Mouse (Mus musculus): ENCODE results near the gene Cdhr3. TPM values are rescaled to one million over a fixed set of nuclear protein-coding genes. Genes with fewer than 3 reads are reported as not detected.
A peak's percentile ranks its signal among the peaks of the same experiment; 100 is the strongest.

Cdhr3 gene
- polyA plus RNA-seq, 1 experiment from 2014 or later: not detected

- no peak overlapping the region for H3K4me2 ChIP-seq (ENCODE audit: low read depth, low read length)
- H3K9ac ChIP-seq (replicated peaks): no peak overlapping the region
- no peaks in the 10 kb centered on the region for H3K36me3 ChIP-seq (replicated peaks; ENCODE audit: insufficient read depth, low read length)
- TF ChIP-seq CTCF (IDR thresholded peaks at IDR 0.05; ENCODE audit: low read depth): peak; percentile 67
- no peak for TF ChIP-seq EP300 (IDR thresholded peaks at IDR 0.05; ENCODE audit: low read depth)
- no peak overlapping the region for H3K4me3 ChIP-seq (ENCODE audit: low read depth, low read length)
- no peak overlapping the region for H3K27ac ChIP-seq (ENCODE audit: low read depth)
- H3K27me3 ChIP-seq (ENCODE audit: insufficient read depth, low read length): no peaks in the 10 kb centered on the region
- H3K4me1 ChIP-seq (ENCODE audit: insufficient read depth): peaks cover 3% of the 10 kb centered on the region; the same call in 1 of the 2 replicates
- ATAC-seq (peak; percentile 47; the same call in 1 of the 2 replicates), DNase-seq (no peak)
- no peaks in the 10 kb centered on the region for H3K9me3 ChIP-seq (ENCODE audit: low read length)
Measured at GRCm38 (mm10) chr12:33109531-33109930, 16.9 kb upstream of the Cdhr3 start.

GRCm38 (mm10) chr12:33106438-33107167, 13.9 kb upstream of the Cdhr3 start:
- DNase-seq (no peak), ATAC-seq (no peak)
- 79% methylated on average over 10 of the region's 10 CpGs for WGBS (ENCODE audit: insufficient replicate concordance)

GRCm38 (mm10) chr12:33105724-33106123, 13.0 kb upstream of the Cdhr3 start:
- H3K4me2 ChIP-seq (ENCODE audit: low read depth, low read length): no peak overlapping the region
- TF ChIP-seq EP300 (IDR thresholded peaks at IDR 0.05; ENCODE audit: low read depth) (no peak), CTCF (IDR thresholded peaks at IDR 0.05; ENCODE audit: low read depth) (no peak)
- no peak overlapping the region for H3K9ac ChIP-seq (replicated peaks)
- no peak overlapping the region for H3K27ac ChIP-seq (ENCODE audit: low read depth)
- H3K27me3 ChIP-seq (ENCODE audit: insufficient read depth, low read length): no peaks in the 10 kb centered on the region
- peaks cover 3% of the 10 kb centered on the region; the same call in 1 of the 2 replicates for H3K4me1 ChIP-seq (ENCODE audit: insufficient read depth)
- ATAC-seq (no peak), DNase-seq (no peak)
- no peaks in the 10 kb centered on the region for H3K36me3 ChIP-seq (replicated peaks; ENCODE audit: insufficient read depth, low read length)
- H3K4me3 ChIP-seq (ENCODE audit: low read depth, low read length): no peak overlapping the region
- H3K9me3 ChIP-seq (ENCODE audit: low read length): no peaks in the 10 kb centered on the region
- WGBS (ENCODE audit: insufficient replicate concordance): 61% methylated on average over 4 of the region's 4 CpGs

More at GRCm38 (mm10) chr12:33106438-33107167, 13.9 kb upstream of the Cdhr3 start:
- Histone ChIP-seq H3K27me3 (ENCODE audit: insufficient read depth, low read length) (no peaks in the 10 kb centered on the region), H3K4me2 (ENCODE audit: low read depth, low read length) (no peak overlapping the region), H3K9ac (replicated peaks) (no peak overlapping the region), H3K4me1 (ENCODE audit: insufficient read depth) (peaks cover 3% of the 10 kb centered on the region; the same call in 1 of the 2 replicates), H3K27ac (ENCODE audit: low read depth) (no peak overlapping the region), H3K4me3 (ENCODE audit: low read depth, low read length) (no peak overlapping the region), H3K36me3 (replicated peaks; ENCODE audit: insufficient read depth, low read length) (no peaks in the 10 kb centered on the region), H3K9me3 (ENCODE audit: low read length) (no peaks in the 10 kb centered on the region)
- TF ChIP-seq CTCF (IDR thresholded peaks at IDR 0.05; ENCODE audit: low read depth): no peak

- Histone ChIP-seq H3K4me2 (ENCODE audit: low read depth, low read length) (no peak overlapping the region), H3K9ac (replicated peaks) (no peak overlapping the region), H3K9me3 (ENCODE audit: low read length) (no peaks in the 10 kb centered on the region), H3K4me1 (ENCODE audit: insufficient read depth) (no peaks in the 10 kb centered on the region), H3K27me3 (ENCODE audit: insufficient read depth, low read length) (no peaks in the 10 kb centered on the region), H3K36me3 (replicated peaks; ENCODE audit: insufficient read depth, low read length) (no peaks in the 10 kb centered on the region), H3K4me3 (ENCODE audit: low read depth, low read length) (no peak overlapping the region), H3K27ac (ENCODE audit: low read depth) (no peak overlapping the region)
- DNase-seq (no peak), ATAC-seq (no peak)
- WGBS (ENCODE audit: insufficient replicate concordance): 61% methylated on average over 15 of the region's 15 CpGs
- no peak for TF ChIP-seq EP300 (IDR thresholded peaks at IDR 0.05; ENCODE audit: low read depth)
- no peak for TF ChIP-seq CTCF (IDR thresholded peaks at IDR 0.05; ENCODE audit: low read depth)
Measured at GRCm38 (mm10) chr12:33102342-33103115, 9.9 kb upstream of the Cdhr3 start.

GRCm38 (mm10) chr12:33101627-33102026, 9.0 kb upstream of the Cdhr3 start:
- H3K4me2 ChIP-seq (ENCODE audit: low read depth, low read length): no peak overlapping the region
- no peaks in the 10 kb centered on the region for H3K4me1 ChIP-seq (ENCODE audit: insufficient read depth)
- no peak overlapping the region for H3K9ac ChIP-seq (replicated peaks)
- H3K36me3 ChIP-seq (replicated peaks; ENCODE audit: insufficient read depth, low read length): no peaks in the 10 kb centered on the region
- H3K27ac ChIP-seq (ENCODE audit: low read depth): no peak overlapping the region
- no peaks in the 10 kb centered on the region for H3K27me3 ChIP-seq (ENCODE audit: insufficient read depth, low read length)
- no peak overlapping the region for H3K4me3 ChIP-seq (ENCODE audit: low read depth, low read length)
- no peak for DNase-seq
- H3K9me3 ChIP-seq (ENCODE audit: low read length): no peaks in the 10 kb centered on the region
- no peak for TF ChIP-seq CTCF (IDR thresholded peaks at IDR 0.05; ENCODE audit: low read depth)
- 75% methylated on average over 8 of the region's 8 CpGs for WGBS (ENCODE audit: insufficient replicate concordance)
- ATAC-seq: no peak

GRCm38 (mm10) chr12:33096017-33096416, 3.3 kb upstream of the Cdhr3 start:
- TF ChIP-seq CTCF (IDR thresholded peaks at IDR 0.05; ENCODE audit: low read depth): no peak
- TF ChIP-seq EP300 (IDR thresholded peaks at IDR 0.05; ENCODE audit: low read depth): no peak
- H3K36me3 ChIP-seq (replicated peaks; ENCODE audit: insufficient read depth, low read length): no peaks in the 10 kb centered on the region
- no peaks in the 10 kb centered on the region for H3K4me1 ChIP-seq (ENCODE audit: insufficient read depth)
- no peaks in the 10 kb centered on the region for H3K9me3 ChIP-seq (ENCODE audit: low read length)
- H3K4me3 ChIP-seq (ENCODE audit: low read depth, low read length): no peak overlapping the region
- H3K4me2 ChIP-seq (ENCODE audit: low read depth, low read length): no peak overlapping the region
- WGBS (ENCODE audit: insufficient replicate concordance): 62% methylated on average over 3 of the region's 3 CpGs
- ATAC-seq (no peak), DNase-seq (no peak)
- H3K9ac ChIP-seq (replicated peaks): no peak overlapping the region
- H3K27ac ChIP-seq (ENCODE audit: low read depth): no peak overlapping the region
- H3K27me3 ChIP-seq (ENCODE audit: insufficient read depth, low read length): no peaks in the 10 kb centered on the region
